Mouse (Mus musculus): ENCODE measurements around the gene Bcr. TPM values are rescaled to one million over a fixed set of nuclear protein-coding genes. Genes with fewer than 3 reads are reported as not detected.

Bcr gene
- polyA plus RNA-seq, 1 experiment from 2014 or later = 9.1 TPM

GRCm38 (mm10) chr10:75119396-75119795 is 59.0 kb downstream of the Bcr start:
- ATAC-seq (ENCODE audit: low FRiP score, low read depth) = no peak
- 75% methylated on average over 3 of the region's 3 CpGs for WGBS
- Histone ChIP-seq H3K9ac (no peak overlapping the region), H3K4me2 (replicated peaks) (no peak overlapping the region), H3K4me1 (peaks cover 44% of the 10 kb centered on the region), H3K9me3 (no peaks in the 10 kb centered on the region), H3K4me3 (no peak overlapping the region), H3K27ac (no peak overlapping the region), H3K27me3 (no peaks in the 10 kb centered on the region), H3K36me3 (no peaks in the 10 kb centered on the region)

GRCm38 (mm10) chr10:75120176-75120575 is 59.8 kb downstream of the Bcr start:
- H3K4me3 ChIP-seq = no peak overlapping the region
- peaks cover 42% of the 10 kb centered on the region for H3K4me1 ChIP-seq
- no peaks in the 10 kb centered on the region for H3K9me3 ChIP-seq
- ATAC-seq (ENCODE audit: low FRiP score, low read depth) = no peak
- WGBS = 90% methylated on average over 5 of the region's 5 CpGs
- peaks cover 5% of the 10 kb centered on the region for H3K36me3 ChIP-seq
- no peak overlapping the region for H3K4me2 ChIP-seq (replicated peaks)
- no peak overlapping the region for H3K27ac ChIP-seq
- H3K27me3 ChIP-seq = no peaks in the 10 kb centered on the region
- no peak overlapping the region for H3K9ac ChIP-seq

GRCm38 (mm10) chr10:75121028-75121427 is 60.6 kb downstream of the Bcr start:
- peaks cover 14% of the 10 kb centered on the region for H3K36me3 ChIP-seq
- H3K27me3 ChIP-seq = no peaks in the 10 kb centered on the region
- no peak overlapping the region for H3K4me3 ChIP-seq
- no peak overlapping the region for H3K4me2 ChIP-seq (replicated peaks)
- ATAC-seq (ENCODE audit: low FRiP score, low read depth) = no peak
- H3K27ac ChIP-seq = no peak overlapping the region
- no peaks in the 10 kb centered on the region for H3K9me3 ChIP-seq
- H3K9ac ChIP-seq = no peak overlapping the region
- peaks cover 34% of the 10 kb centered on the region for H3K4me1 ChIP-seq
- WGBS = 76% methylated on average over 5 of the region's 5 CpGs

- no peak overlapping the region for H3K4me3 ChIP-seq
- H3K27me3 ChIP-seq = no peaks in the 10 kb centered on the region
- no peaks in the 10 kb centered on the region for H3K9me3 ChIP-seq
- H3K36me3 ChIP-seq = peaks cover 52% of the 10 kb centered on the region
- WGBS = 75% methylated on average over 4 of the region's 4 CpGs
- no peak overlapping the region for H3K27ac ChIP-seq
- H3K9ac ChIP-seq = no peak overlapping the region
- H3K4me2 ChIP-seq (replicated peaks) = no peak overlapping the region
- H3K4me1 ChIP-seq = peaks cover 4% of the 10 kb centered on the region; the same call in 1 of the 2 replicates
- no peak for ATAC-seq (ENCODE audit: low FRiP score, low read depth)
Measured at GRCm38 (mm10) chr10:75125577-75125976, 65.2 kb downstream of the Bcr start.

GRCm38 (mm10) chr10:75129283-75129710 is 68.9 kb downstream of the Bcr start:
- no peak for ATAC-seq (ENCODE audit: low FRiP score, low read depth)
- 87% methylated on average over 7 of the region's 7 CpGs for WGBS
- H3K4me1 ChIP-seq = no peaks in the 10 kb centered on the region

GRCm38 (mm10) chr10:75130372-75131046 is 70.1 kb downstream of the Bcr start:
- Histone ChIP-seq H3K4me2 (replicated peaks) (no peak overlapping the region), H3K27ac (no peak overlapping the region), H3K27me3 (no peaks in the 10 kb centered on the region), H3K9me3 (no peaks in the 10 kb centered on the region), H3K4me3 (no peak overlapping the region), H3K36me3 (peaks cover 90% of the 10 kb centered on the region), H3K4me1 (no peaks in the 10 kb centered on the region), H3K9ac (no peak overlapping the region)
- no peak for ATAC-seq (ENCODE audit: low FRiP score, low read depth)
- WGBS = 90% methylated on average over 4 of the region's 4 CpGs

More at GRCm38 (mm10) chr10:75129283-75129710, 68.9 kb downstream of the Bcr start:
- Histone ChIP-seq H3K9ac (no peak overlapping the region), H3K4me3 (no peak overlapping the region), H3K9me3 (no peaks in the 10 kb centered on the region), H3K4me2 (replicated peaks) (no peak overlapping the region), H3K27me3 (no peaks in the 10 kb centered on the region), H3K27ac (no peak overlapping the region), H3K36me3 (peaks cover 87% of the 10 kb centered on the region)

GRCm38 (mm10) chr10:75131625-75132024 is 71.2 kb downstream of the Bcr start:
- WGBS = 76% methylated on average over 8 of the region's 8 CpGs
- ATAC-seq (ENCODE audit: low FRiP score, low read depth) = no peak
- Histone ChIP-seq H3K4me2 (replicated peaks) (no peak overlapping the region), H3K4me3 (no peak overlapping the region), H3K4me1 (no peaks in the 10 kb centered on the region), H3K27me3 (no peaks in the 10 kb centered on the region), H3K36me3 (peaks cover 90% of the 10 kb centered on the region), H3K9ac (no peak overlapping the region), H3K9me3 (no peaks in the 10 kb centered on the region), H3K27ac (no peak overlapping the region)

- H3K4me2 ChIP-seq (replicated peaks) = no peak overlapping the region
- no peak overlapping the region for H3K4me3 ChIP-seq
- H3K36me3 ChIP-seq = peaks cover 96% of the 10 kb centered on the region
- no peaks in the 10 kb centered on the region for H3K4me1 ChIP-seq
- no peak for ATAC-seq (ENCODE audit: low FRiP score, low read depth)
- H3K9ac ChIP-seq = no peak overlapping the region
- H3K9me3 ChIP-seq = no peaks in the 10 kb centered on the region
- no peak overlapping the region for H3K27ac ChIP-seq
- WGBS = 84% methylated on average over 15 of the region's 15 CpGs
- H3K27me3 ChIP-seq = no peaks in the 10 kb centered on the region
Measured at GRCm38 (mm10) chr10:75134861-75135517, 74.6 kb downstream of the Bcr start.

GRCm38 (mm10) chr10:75135518-75136162 is 75.2 kb downstream of the Bcr start:
- no peak for ATAC-seq (ENCODE audit: low FRiP score, low read depth)
- Histone ChIP-seq H3K27me3 (no peaks in the 10 kb centered on the region), H3K4me2 (replicated peaks) (no peak overlapping the region), H3K27ac (no peak overlapping the region), H3K4me3 (no peak overlapping the region), H3K9ac (no peak overlapping the region), H3K36me3 (peaks cover 97% of the 10 kb centered on the region), H3K9me3 (no peaks in the 10 kb centered on the region), H3K4me1 (no peaks in the 10 kb centered on the region)
- 92% methylated on average over 21 of the region's 21 CpGs for WGBS

GRCm38 (mm10) chr10:75137148-75137547 is 76.8 kb downstream of the Bcr start:
- Histone ChIP-seq H3K4me2 (replicated peaks) (no peak overlapping the region), H3K4me3 (no peak overlapping the region), H3K4me1 (no peaks in the 10 kb centered on the region), H3K27ac (no peak overlapping the region), H3K27me3 (no peaks in the 10 kb centered on the region), H3K36me3 (peaks cover 97% of the 10 kb centered on the region), H3K9me3 (no peaks in the 10 kb centered on the region), H3K9ac (no peak overlapping the region)
- ATAC-seq (ENCODE audit: low FRiP score, low read depth) = no peak
- 80% methylated on average over 3 of the region's 3 CpGs for WGBS

- Histone ChIP-seq H3K9ac (no peak overlapping the region), H3K4me2 (replicated peaks) (no peak overlapping the region), H3K4me3 (no peak overlapping the region), H3K9me3 (no peaks in the 10 kb centered on the region), H3K4me1 (no peaks in the 10 kb centered on the region), H3K36me3 (peaks cover 93% of the 10 kb centered on the region), H3K27ac (no peak overlapping the region), H3K27me3 (no peaks in the 10 kb centered on the region)
- 87% methylated on average over 17 of the region's 17 CpGs for WGBS
- ATAC-seq (ENCODE audit: low FRiP score, low read depth) = no peak
Measured at GRCm38 (mm10) chr10:75145221-75145620, 84.8 kb downstream of the Bcr start.

- no peaks in the 10 kb centered on the region for H3K4me1 ChIP-seq
- no peak overlapping the region for H3K27ac ChIP-seq
- H3K9ac ChIP-seq = no peak overlapping the region
- ATAC-seq (ENCODE audit: low FRiP score, low read depth) = no peak
- H3K27me3 ChIP-seq = no peaks in the 10 kb centered on the region
- no peak overlapping the region for H3K4me2 ChIP-seq (replicated peaks)
- peaks cover 89% of the 10 kb centered on the region for H3K36me3 ChIP-seq
- WGBS = 88% methylated on average over 4 of the region's 4 CpGs
- no peak overlapping the region for H3K4me3 ChIP-seq
- H3K9me3 ChIP-seq = no peaks in the 10 kb centered on the region
Measured at GRCm38 (mm10) chr10:75146001-75146400, 85.6 kb downstream of the Bcr start.
